ENCODE assay signal across 8 mouse cellular contexts in genomic region chr9:59291688-59292492, GRCm38 (mm10). TPM values are rescaled to one million over a fixed set of nuclear protein-coding genes. Genes with fewer than 3 reads are reported as not detected.
DNase-seq lines count a peak whose midpoint lies in the region; ATAC-seq lines count a peak whose summit lies in the region.

No protein-coding gene starts in this region.

- 1% methylated on average over 27 of the region's 50 CpGs for WGBS in embryonic facial prominence, embryonic 14.5 days
- 1% methylated on average over 50 of the region's 50 CpGs for WGBS in limb, embryonic 13.5 days
- WGBS in stomach, embryonic 16.5 days, result under 1% methylated on average over 50 of the region's 50 CpGs

- H3K9ac ChIP-seq in embryonic facial prominence, embryonic 14.5 days (ENCODE audit: low read depth, low read length), result peak overlapping the region; percentile 93
- H3K9ac ChIP-seq in limb, embryonic 13.5 days, result peak overlapping the region; percentile 93
- H3K9ac ChIP-seq in stomach, embryonic 16.5 days (ENCODE audit: low read length), result peak overlapping the region; percentile 87

- H3K4me3 ChIP-seq in embryonic facial prominence, embryonic 14.5 days (ENCODE audit: low read depth, low read length), result peak overlapping the region; percentile 85
- peak overlapping the region; percentile 93 for H3K4me3 ChIP-seq in limb, embryonic 13.5 days
- H3K4me3 ChIP-seq in stomach, embryonic 16.5 days (replicated peaks; ENCODE audit: low read length), result peak overlapping the region; percentile 77

- peak overlapping the region; percentile 77 for H3K4me2 ChIP-seq in embryonic facial prominence, embryonic 14.5 days (ENCODE audit: low read depth, low read length)
- H3K4me2 ChIP-seq in limb, embryonic 13.5 days (replicated peaks), result peak overlapping the region; percentile 75
- H3K4me2 ChIP-seq in stomach, embryonic 16.5 days (ENCODE audit: low read depth, low read length), result peak overlapping the region; percentile 68

- peaks cover 36% of the 10 kb centered on the region for H3K4me1 ChIP-seq in embryonic facial prominence, embryonic 14.5 days (ENCODE audit: control insufficient read depth, insufficient read depth, low read length)
- H3K4me1 ChIP-seq in limb, embryonic 13.5 days, result peaks cover 56% of the 10 kb centered on the region
- H3K4me1 ChIP-seq in stomach, embryonic 16.5 days (ENCODE audit: control insufficient read depth, insufficient read depth, low read length), result peaks cover 16% of the 10 kb centered on the region

- peak overlapping the region; percentile 93 for H3K27ac ChIP-seq in embryonic facial prominence, embryonic 14.5 days (replicated peaks; ENCODE audit: low read depth, low read length)
- peak overlapping the region; percentile 85 for H3K27ac ChIP-seq in limb, embryonic 13.5 days
- H3K27ac ChIP-seq in stomach, embryonic 16.5 days (ENCODE audit: low read length), result peak overlapping the region; percentile 82

- no peaks in the 10 kb centered on the region for H3K9me3 ChIP-seq in embryonic facial prominence, embryonic 14.5 days (ENCODE audit: control insufficient read depth, low read length)
- H3K9me3 ChIP-seq in limb, embryonic 13.5 days, result no peaks in the 10 kb centered on the region
- no peaks in the 10 kb centered on the region for H3K9me3 ChIP-seq in stomach, embryonic 16.5 days (replicated peaks; ENCODE audit: control insufficient read depth, low read length)

- peak; percentile 60 for ATAC-seq in frontal cortex, adult (ENCODE audit: low TSS enrichment)
- ATAC-seq in embryonic facial prominence, embryonic 14.5 days (ENCODE audit: low read depth), result peak; percentile 70
- ATAC-seq in limb, embryonic 13.5 days (ENCODE audit: low FRiP score, low read depth), result peak; percentile 61
- ATAC-seq in stomach, embryonic 16.5 days (ENCODE audit: insufficient read depth, low FRiP score), result peak; percentile 68

- DNase-seq in frontal cortex, adult 2 months (ENCODE audit: extremely low spot score in 1 of 2, low spot score in 1 of 2), result no peak
- DNase-seq in 3T3-L1 (ENCODE audit: low read depth, low spot score), result peak; percentile 55
- peak; percentile 45 for DNase-seq in embryonic facial prominence, embryonic 14.5 days (ENCODE audit: low spot score)
- no peak for DNase-seq in thymus, postnatal 10 days (ENCODE audit: low spot score in 2 of 2)
- DNase-seq in spleen, postnatal 10 days (ENCODE audit: low spot score in 2 of 2), result no peak

- no peaks in the 10 kb centered on the region for H3K27me3 ChIP-seq in embryonic facial prominence, embryonic 14.5 days (replicated peaks; ENCODE audit: control insufficient read depth, insufficient read depth, low read length)
- H3K27me3 ChIP-seq in limb, embryonic 13.5 days, result no peaks in the 10 kb centered on the region
- no peaks in the 10 kb centered on the region for H3K27me3 ChIP-seq in stomach, embryonic 16.5 days (ENCODE audit: control insufficient read depth, insufficient read depth, low read length)

- H3K36me3 ChIP-seq in embryonic facial prominence, embryonic 14.5 days (ENCODE audit: control insufficient read depth, insufficient read depth, low read length), result no peaks in the 10 kb centered on the region
- H3K36me3 ChIP-seq in limb, embryonic 13.5 days, result no peaks in the 10 kb centered on the region
- H3K36me3 ChIP-seq in stomach, embryonic 16.5 days (ENCODE audit: control insufficient read depth, insufficient read depth, low read length), result no peaks in the 10 kb centered on the region

RNA-seq across cellular contexts. Expression of gene Adpgk, which starts 0.5 kb away (rescaled TPM):
- 18.0 and 19.7 TPM in 2 replicates for polyA plus RNA-seq in frontal cortex, adult 2 months (2012; rRNA removed)
- 50.9 and 51.7 TPM in 2 replicates for polyA plus RNA-seq in embryonic facial prominence, embryonic 14.5 days (2014; fragmentation: Nextera tagmentation; extraction: Ambion mirVana)
- polyA plus RNA-seq in limb, embryonic 13.5 days (2015; fragmentation: Nextera tagmentation; extraction: Ambion mirVana), result 45.6 and 48.9 TPM in 2 replicates
- 25.0 and 29.7 TPM in 2 replicates for polyA plus RNA-seq in stomach, embryonic 16.5 days (2015; fragmentation: Nextera tagmentation; extraction: Ambion mirVana)

Comparison
In these comparisons a context has a peak if more than half of its experiments do, and no peak if none do; other contexts are left out.
1. DNase-seq: peak in 3T3-L1 (single experiment) and embryonic facial prominence, embryonic 14.5 days (single experiment); none in frontal cortex, adult 2 months (0 of 2), thymus, postnatal 10 days (0 of 2) and spleen, postnatal 10 days (0 of 2).
2. Peak in every context shown above with its lines, with median percentiles within 50 percentile points of each other: ATAC-seq, H3K27ac ChIP-seq, H3K4me2 ChIP-seq, H3K4me3 ChIP-seq and H3K9ac ChIP-seq.